In the genomic region with DNA sequence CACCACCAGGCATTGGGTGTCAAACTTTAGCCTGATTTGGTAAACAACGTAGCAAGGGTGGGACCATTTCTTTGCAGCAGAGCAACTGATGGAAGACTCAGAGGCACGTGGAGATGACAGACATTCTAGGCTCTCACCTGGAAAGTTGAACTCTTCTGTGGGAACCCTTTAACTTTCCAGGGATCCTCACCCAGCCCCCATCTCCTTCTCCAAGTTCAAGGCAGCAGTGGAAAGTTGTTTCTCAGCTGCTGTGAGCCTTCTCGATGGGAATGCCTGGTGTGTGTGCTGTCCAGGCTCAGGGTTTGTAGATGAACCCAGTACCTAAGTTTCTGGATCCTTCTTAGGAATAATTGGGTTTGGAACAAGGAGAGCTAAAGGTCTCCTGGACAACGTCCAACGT, we compare ENCODE assay signal across 8 mouse cellular contexts. TPM values are rescaled to one million over a fixed set of nuclear protein-coding genes. Genes with fewer than 3 reads are reported as not detected.
DNase-seq lines count a peak whose midpoint lies in the region; ATAC-seq and TF ChIP-seq lines count a peak whose summit lies in the region.

No protein-coding gene starts in this region.

- H3K4me1 ChIP-seq in neural tube, embryonic 11.5 days (ENCODE audit: control insufficient read depth, insufficient read depth, low read length): peaks cover 5% of the 10 kb centered on the region; the same call in 1 of the 2 replicates
- H3K4me1 ChIP-seq in liver, embryonic 13.5 days (replicated peaks): peaks cover 4% of the 10 kb centered on the region; the same call in 1 of the 2 replicates
- H3K4me1 ChIP-seq in stomach, postnatal 0 days (replicated peaks; ENCODE audit: control insufficient read depth, insufficient read depth): peaks cover 2% of the 10 kb centered on the region; the same call in 1 of the 2 replicates

- H3K9ac ChIP-seq in neural tube, embryonic 11.5 days (ENCODE audit: low read length): no peak overlapping the region; the same call in 1 of the 2 replicates
- H3K9ac ChIP-seq in liver, embryonic 13.5 days: peak overlapping the region; percentile 50; the same call in 1 of the 2 replicates
- no peak overlapping the region for H3K9ac ChIP-seq in stomach, postnatal 0 days (ENCODE audit: low read length)

- no peak for TF ChIP-seq EP300 in stomach, postnatal 0 days (optimal IDR thresholded peaks at IDR 0.05)

- 39% methylated on average over 5 of the region's 5 CpGs for WGBS in neural tube, embryonic 11.5 days
- WGBS in liver, embryonic 13.5 days (ENCODE audit: insufficient replicate concordance): 33% methylated on average over 5 of the region's 5 CpGs
- 27% methylated on average over 5 of the region's 5 CpGs for WGBS in stomach, postnatal 0 days

- H3K27me3 ChIP-seq in neural tube, embryonic 11.5 days (ENCODE audit: control insufficient read depth, insufficient read depth, low read length): peaks cover 3% of the 10 kb centered on the region; the same call in 1 of the 2 replicates
- H3K27me3 ChIP-seq in liver, embryonic 13.5 days: peaks cover 42% of the 10 kb centered on the region
- H3K27me3 ChIP-seq in stomach, postnatal 0 days (ENCODE audit: control insufficient read depth, insufficient read depth, low read length): no peaks in the 10 kb centered on the region

- H3K4me2 ChIP-seq in neural tube, embryonic 11.5 days (ENCODE audit: low read depth): peak overlapping the region; percentile 84
- peak overlapping the region; percentile 58 for H3K4me2 ChIP-seq in liver, embryonic 13.5 days
- peak overlapping the region; percentile 64 for H3K4me2 ChIP-seq in stomach, postnatal 0 days (replicated peaks; ENCODE audit: low read depth)

- H3K36me3 ChIP-seq in neural tube, embryonic 11.5 days (ENCODE audit: control insufficient read depth, insufficient read depth, low read length): no peaks in the 10 kb centered on the region
- no peaks in the 10 kb centered on the region for H3K36me3 ChIP-seq in liver, embryonic 13.5 days
- H3K36me3 ChIP-seq in stomach, postnatal 0 days (ENCODE audit: control insufficient read depth, insufficient read depth, low read length): no peaks in the 10 kb centered on the region

- no peak overlapping the region for H3K27ac ChIP-seq in neural tube, embryonic 11.5 days (ENCODE audit: low read depth, low read length)
- H3K27ac ChIP-seq in liver, embryonic 13.5 days: no peak overlapping the region
- H3K27ac ChIP-seq in stomach, postnatal 0 days (replicated peaks): peak overlapping the region; percentile 40; the same call in 1 of the 2 replicates

- no peak for DNase-seq in frontal cortex, postnatal 25 days (ENCODE audit: low spot score in 2 of 2)
- no peak for DNase-seq in neural tube, embryonic 11.5 days (ENCODE audit: low spot score)
- DNase-seq in neural tube, embryonic 10.5 days (ENCODE audit: extremely low spot score, low spot score): no peak
- no peak for DNase-seq in liver, embryonic 13.5 days
- no peak for DNase-seq in stomach, postnatal 0 days (ENCODE audit: low spot score)
- no peak for DNase-seq in right cerebral cortex, postnatal 36 days (ENCODE audit: low spot score in 2 of 2)
- no peak for DNase-seq in layer of hippocampus, postnatal 36 days

- TF ChIP-seq CTCF in stomach, postnatal 0 days (IDR thresholded peaks at IDR 0.05; ENCODE audit: low read depth): no peak

- H3K4me3 ChIP-seq in neural tube, embryonic 11.5 days (ENCODE audit: low read depth, low read length): peak overlapping the region; percentile 44
- H3K4me3 ChIP-seq in liver, embryonic 13.5 days (replicated peaks): peak overlapping the region; percentile 52; the same call in 1 of the 2 replicates
- H3K4me3 ChIP-seq in stomach, postnatal 0 days (ENCODE audit: low read depth, low read length): peak overlapping the region; percentile 57

- H3K9me3 ChIP-seq in neural tube, embryonic 11.5 days (ENCODE audit: control insufficient read depth, low read length): no peaks in the 10 kb centered on the region
- H3K9me3 ChIP-seq in liver, embryonic 13.5 days (replicated peaks): no peaks in the 10 kb centered on the region
- no peaks in the 10 kb centered on the region for H3K9me3 ChIP-seq in stomach, postnatal 0 days (ENCODE audit: control insufficient read depth, low read length)

- peak; percentile 22; the same call in 1 of the 2 replicates for ATAC-seq in frontal cortex, adult (ENCODE audit: low TSS enrichment)
- ATAC-seq in neural tube, embryonic 11.5 days (ENCODE audit: insufficient read depth, low FRiP score, low TSS enrichment): peak; percentile 23; the same call in 1 of the 2 replicates
- ATAC-seq in liver, embryonic 13.5 days (ENCODE audit: low read depth): no peak
- ATAC-seq in stomach, postnatal 0 days (ENCODE audit: low FRiP score, low TSS enrichment): no peak

RNA-seq across cellular contexts. Expression of a gene that starts 0.3 kb away (rescaled TPM):
- polyA plus RNA-seq in neural tube, embryonic 11.5 days (2014; fragmentation: Nextera tagmentation; extraction: Ambion mirVana): 5.1 and 7.3 TPM in 2 replicates
- 4.1 and 4.2 TPM in 2 replicates for polyA plus RNA-seq in liver, embryonic 13.5 days (2015; fragmentation: Nextera tagmentation; extraction: Ambion mirVana)
- polyA plus RNA-seq in stomach, postnatal 0 days (2015; fragmentation: Nextera tagmentation; extraction: Ambion mirVana): 17.2 and 19.0 TPM in 2 replicates
- 1 to 10 TPM; 3.9 to 4.2 TPM for total RNA-seq in layer of hippocampus, postnatal 36 days (2021)

RNA-seq across cellular contexts. Expression of a gene that starts 22.5 kb away (rescaled TPM):
- polyA plus RNA-seq in neural tube, embryonic 11.5 days (2014; fragmentation: Nextera tagmentation; extraction: Ambion mirVana): not detected in 2 replicates
- not detected in 2 replicates for polyA plus RNA-seq in liver, embryonic 13.5 days (2015; fragmentation: Nextera tagmentation; extraction: Ambion mirVana)
- polyA plus RNA-seq in stomach, postnatal 0 days (2015; fragmentation: Nextera tagmentation; extraction: Ambion mirVana): not detected in 2 replicates
- total RNA-seq in layer of hippocampus, postnatal 36 days (2021): not detected

Comparison
In these comparisons a context has a peak if more than half of its experiments do, and no peak if none do; other contexts are left out.
1. ATAC-seq: peak in frontal cortex, adult (single experiment) and neural tube, embryonic 11.5 days (single experiment); none in liver, embryonic 13.5 days (single experiment) and stomach, postnatal 0 days (single experiment).
2. Peak in every context shown above with its lines, with median percentiles within 50 percentile points of each other: H3K4me2 ChIP-seq and H3K4me3 ChIP-seq.